Mouse (Mus musculus) lung, postnatal 14 days (tissue): ENCODE data around the gene Prc1.
"Not testable (repeated sequence)": the region's sequence is repeated elsewhere in the genome, so short reads cannot be mapped to it uniquely, and the experiment has no call there.

Experiments used
- DNase-seq: peaks from one replicate; pipeline ENCODE4 v3.0.0; 2021

Gene Prc1

DNA sequence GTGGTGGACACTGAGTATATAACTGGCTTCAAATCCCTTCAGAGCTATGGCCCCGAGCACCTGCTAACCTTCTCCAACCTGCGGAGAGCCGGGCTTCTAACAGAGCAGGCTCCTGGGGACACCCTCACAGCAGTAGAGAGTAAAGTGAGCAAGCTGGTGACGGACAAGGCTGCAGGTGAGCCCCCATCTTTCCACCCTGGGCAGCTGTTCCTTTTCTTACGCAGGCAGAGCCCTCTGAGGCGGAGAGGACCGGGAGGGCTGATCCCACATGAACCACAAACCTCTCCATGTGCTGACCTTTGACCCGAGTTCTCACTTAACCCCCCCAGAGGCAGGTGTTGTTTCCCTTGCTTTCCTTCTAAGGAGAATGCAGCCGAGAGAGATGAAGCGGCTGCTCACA is 6.5 kb upstream of the Prc1 start:
- no peak for DNase-seq

GRCm38 (mm10) chr7:80294764-80295648 is 756 bp downstream of the Prc1 start:
- no peak for DNase-seq

DNA sequence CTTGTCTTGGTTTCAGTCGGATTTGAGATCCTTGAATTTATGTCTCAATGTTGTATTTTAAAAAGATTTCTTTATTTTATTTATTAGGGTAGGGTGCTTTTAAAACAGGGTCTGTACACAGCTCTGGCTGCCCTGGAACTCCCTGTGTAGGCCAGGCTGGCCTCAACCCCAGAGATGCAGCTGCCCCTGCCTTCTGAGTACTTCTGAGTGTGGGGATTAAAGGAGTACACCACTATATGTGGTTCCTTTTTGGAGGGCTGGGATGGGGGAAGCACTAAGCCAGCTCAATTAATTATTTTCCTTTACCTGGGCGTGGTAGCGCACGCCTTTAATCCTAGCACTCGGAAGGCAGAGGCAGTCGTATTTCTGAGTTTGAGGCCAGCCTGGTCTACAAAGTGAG is 2.2 kb downstream of the Prc1 start:
- DNase-seq, result no peak

GRCm38 (mm10) chr7:80297041-80297440 is 2.8 kb downstream of the Prc1 start:
- no peak for DNase-seq

DNA sequence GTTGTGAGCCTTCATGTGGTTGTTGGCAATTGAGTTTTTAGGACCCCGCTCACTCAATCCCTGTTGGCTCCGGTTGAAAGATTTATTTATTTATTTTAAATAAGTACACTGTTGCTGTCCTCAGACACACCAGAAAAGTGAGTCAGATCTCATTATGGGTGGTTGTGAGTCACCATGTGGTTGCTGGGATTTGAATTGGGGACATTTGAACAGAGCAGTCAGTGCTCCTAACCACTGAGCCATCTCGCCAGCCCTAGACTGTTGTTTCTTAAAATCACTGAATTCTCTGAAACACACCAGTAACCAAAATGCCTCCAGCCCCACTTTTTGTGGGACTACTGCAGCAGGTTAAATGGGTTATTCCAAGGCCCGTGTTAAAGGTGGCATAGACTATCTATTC is 4.5 kb downstream of the Prc1 start:
- DNase-seq, result no peak

DNA sequence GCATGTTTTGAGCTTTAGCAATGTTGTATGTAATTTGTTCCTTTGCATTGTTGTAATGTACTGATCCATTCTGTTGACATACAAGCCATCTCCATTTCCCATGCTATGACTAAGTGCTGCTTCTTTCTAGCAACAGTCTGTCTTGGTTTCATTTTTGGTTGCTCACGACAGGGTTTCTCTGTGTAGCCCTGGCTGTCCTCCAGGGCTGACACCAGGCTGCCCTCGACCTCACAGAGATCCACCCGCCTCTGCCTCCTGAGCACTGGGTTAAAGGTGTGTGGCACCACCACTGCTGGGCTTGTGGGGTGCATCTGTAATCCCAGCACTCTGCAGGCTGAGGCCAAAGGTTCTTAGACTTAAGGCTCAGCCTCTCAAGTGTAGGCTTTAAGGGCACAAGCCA is 5.3 kb downstream of the Prc1 start:
- DNase-seq, result no peak

DNA sequence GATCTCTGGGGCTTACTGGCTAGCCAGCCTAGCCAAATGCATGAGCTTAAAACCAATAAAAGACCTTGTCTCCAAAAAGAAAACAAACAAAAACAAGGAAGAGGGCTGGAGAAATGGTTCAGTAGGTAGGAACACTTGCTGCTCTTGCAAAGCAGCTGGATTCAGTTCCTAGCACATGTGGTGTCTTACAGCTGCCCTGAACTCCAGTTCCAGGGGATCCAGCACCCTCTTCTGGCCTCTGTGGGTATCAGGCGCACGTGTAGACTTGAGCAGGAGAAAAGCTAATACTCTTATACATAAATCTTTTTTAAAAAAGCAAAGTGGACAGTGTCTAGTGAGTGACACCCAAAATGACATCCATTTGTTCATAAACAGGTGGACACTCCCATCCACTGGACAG is 7.3 kb downstream of the Prc1 start:
- DNase-seq, result no peak

GRCm38 (mm10) chr7:80307766-80308165 is 13.5 kb downstream of the Prc1 start:
- no peak for DNase-seq

GRCm38 (mm10) chr7:80310771-80311170 is 16.5 kb downstream of the Prc1 start:
- no peak for DNase-seq

DNA sequence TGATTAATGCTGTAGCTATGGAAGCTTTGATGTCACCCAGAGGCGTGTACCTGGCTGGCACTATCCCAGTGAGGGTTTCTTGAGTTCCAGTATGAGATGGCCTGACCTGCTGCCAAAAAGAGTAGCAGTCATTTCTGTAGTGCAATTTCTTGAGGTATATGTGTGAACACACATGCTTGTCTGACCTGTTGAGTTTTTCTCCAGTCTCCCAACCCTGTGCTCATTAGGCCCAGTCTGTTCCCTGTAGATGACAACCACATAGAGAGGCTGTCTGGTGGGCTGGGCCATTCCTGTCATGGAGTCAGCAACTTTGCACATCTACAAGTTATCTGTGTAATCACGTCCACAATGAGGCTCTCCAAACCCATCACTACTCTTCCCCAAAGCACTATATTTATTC is 21.5 kb downstream of the Prc1 start:
- no peak for DNase-seq

DNA sequence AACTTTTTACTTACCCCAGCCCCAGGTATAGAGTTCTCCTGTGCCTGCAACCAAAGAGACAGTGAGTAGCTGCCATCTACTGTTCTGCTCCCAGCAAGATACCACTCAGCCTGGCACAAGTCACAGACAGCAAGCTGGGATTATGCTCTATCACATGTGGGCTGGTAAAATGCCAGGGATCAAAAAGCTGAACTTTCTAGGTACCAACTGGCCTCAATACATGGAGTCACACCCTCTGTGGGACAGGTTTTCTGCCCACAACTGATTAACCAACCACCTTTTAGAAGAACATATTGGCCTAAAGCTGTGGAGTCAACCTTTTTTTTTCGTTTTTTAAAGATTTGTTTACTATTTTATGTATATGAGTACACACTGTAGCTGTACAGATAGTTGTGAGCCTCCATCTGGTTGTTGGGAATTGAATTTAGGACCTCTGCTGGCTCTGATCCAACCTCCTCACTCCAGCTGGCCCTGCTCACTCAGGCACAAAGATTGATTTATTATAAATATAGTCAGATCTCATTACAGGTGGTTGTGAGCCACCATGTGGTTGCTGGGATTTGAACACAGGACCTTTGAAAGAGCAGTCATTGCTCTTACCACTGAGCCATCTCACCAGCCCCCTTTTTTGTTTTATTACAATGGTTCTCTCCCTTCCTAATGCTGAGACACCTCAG is 23.3 kb downstream of the Prc1 start:
- no peak for DNase-seq

DNA sequence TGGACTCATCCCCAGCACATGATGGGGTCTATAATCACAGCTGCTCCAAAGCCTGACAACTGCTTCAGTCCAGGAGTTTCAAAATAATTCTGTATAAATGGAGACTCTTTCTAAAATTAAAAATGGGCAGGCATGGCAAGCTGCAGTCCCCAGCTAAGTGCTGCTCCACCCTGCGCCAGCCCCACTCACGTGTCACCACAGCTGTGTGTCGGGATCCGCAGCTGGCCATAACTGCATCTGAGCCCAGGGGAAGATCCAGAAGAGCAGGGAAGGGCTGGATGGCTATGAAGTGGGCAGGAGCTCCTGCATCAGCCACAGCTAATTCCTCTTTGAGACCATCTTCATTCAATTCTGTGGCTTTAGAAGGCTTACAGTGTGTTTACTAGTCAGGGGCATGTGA is 24.4 kb downstream of the Prc1 start:
- no peak for DNase-seq

GRCm38 (mm10) chr7:80319846-80320496 is 25.7 kb downstream of the Prc1 start:
- no peak for DNase-seq

GRCm38 (mm10) chr7:80323336-80323735 is 29.1 kb downstream of the Prc1 start:
- no peak for DNase-seq

DNA sequence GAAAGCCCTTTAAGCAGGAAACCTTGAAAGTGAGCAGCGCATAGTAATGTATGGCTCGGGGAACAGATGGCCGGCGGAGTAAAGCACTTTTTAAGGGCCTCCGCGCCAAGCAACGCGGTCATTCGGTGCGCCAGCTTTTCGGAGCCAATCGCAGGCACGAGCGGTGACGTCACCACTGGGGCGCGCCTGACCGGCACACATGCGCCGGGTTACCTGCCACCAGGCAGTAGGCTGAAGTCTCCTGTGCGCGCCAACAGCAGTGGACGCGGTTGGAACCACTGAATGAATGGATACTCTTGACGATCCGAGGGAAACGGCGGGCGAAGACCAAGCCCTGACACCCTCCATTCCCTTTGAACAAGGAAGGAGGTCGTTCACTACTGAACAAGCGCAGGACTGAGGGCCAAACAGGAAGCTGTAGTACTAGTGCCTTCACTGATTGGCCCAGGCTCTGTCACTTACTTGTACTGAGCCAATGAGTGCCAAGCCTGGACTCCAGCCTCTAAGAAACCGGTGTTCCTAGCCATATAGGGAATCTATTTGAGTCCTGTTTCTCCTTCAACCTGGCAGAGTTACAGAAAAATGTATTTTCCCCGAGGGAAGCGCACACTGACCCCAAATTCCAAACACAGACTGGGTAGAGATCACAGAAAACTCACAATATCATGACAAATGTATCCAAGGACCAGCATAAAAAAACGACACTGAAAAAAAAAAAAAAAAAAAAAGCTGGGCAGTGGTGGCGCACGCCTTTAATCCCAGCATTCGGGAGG is 30.0 kb downstream of the Prc1 start, which contains the start of gene Rccd1:
Gene Rccd1 (minus strand): TSS at position 412 of the 773 bp plus-strand sequence.
- DNase-seq, result peak; percentile 96

DNA sequence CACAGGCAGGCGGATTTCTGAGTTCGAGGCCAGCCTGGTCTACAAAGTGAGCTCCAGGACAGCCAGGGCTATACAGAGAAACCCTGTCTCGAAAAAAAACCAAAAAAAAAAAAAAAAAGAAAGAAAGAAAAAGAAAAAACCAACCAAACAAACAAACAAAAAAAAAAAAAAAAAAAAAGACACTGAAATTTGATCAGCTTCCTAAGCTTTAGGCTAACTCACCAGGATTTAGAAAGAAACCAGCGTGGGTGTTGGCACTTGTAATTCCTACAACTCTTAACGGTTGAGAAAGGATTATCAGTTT is 30.5 kb downstream of the Prc1 start:
- DNase-seq, result not testable (repeated sequence)

GRCm38 (mm10) chr7:80325292-80325868 is 31.1 kb downstream of the Prc1 start:
- no peak for DNase-seq

- DNase-seq, result no peak
These were observed 31.8 kb downstream of the Prc1 start for GRCm38 (mm10) chr7:80326076-80326475.

DNA sequence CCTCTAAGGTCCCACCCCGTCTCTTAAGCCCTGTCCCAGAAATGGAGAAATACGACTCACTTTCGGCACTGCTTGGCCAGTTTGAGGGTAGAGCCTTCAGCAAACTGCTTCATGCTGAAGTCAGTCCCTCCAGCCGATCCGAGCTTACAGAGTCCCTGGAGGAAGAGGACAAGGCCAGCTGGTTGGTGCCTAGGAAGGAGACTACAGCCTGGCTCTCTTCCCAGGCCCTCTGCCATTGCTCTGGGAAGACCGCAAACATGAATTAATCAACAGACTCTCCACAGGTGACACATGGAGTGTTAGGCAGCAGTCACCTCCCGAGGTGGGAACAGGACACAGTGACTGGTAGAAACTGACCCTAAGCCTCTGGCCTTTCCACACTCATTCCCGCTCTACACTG is 36.0 kb downstream of the Prc1 start:
- no peak for DNase-seq

- DNase-seq, result no peak
These were observed 37.2 kb downstream of the Prc1 start for GRCm38 (mm10) chr7:80331433-80331832.

GRCm38 (mm10) chr7:80334848-80335247 is 40.6 kb downstream of the Prc1 start:
- no peak for DNase-seq

GRCm38 (mm10) chr7:80336932-80337331 is 42.7 kb downstream of the Prc1 start:
- no peak for DNase-seq

GRCm38 (mm10) chr7:80339371-80339770 is 45.1 kb downstream of the Prc1 start:
- peak; percentile 24 for DNase-seq
